Mouse (Mus musculus) bone marrow, adult 2 months (tissue): ENCODE data around the gene Cst13. TPM values are rescaled to one million over a fixed set of nuclear protein-coding genes. Genes with fewer than 3 reads are reported as not detected.

Source experiments
- H3K27ac ChIP-seq: fragments of 200-500 bp; 2 replicates; pipeline ENCODE4 v1.5.1; 2012; ENCODE audit warnings: low read depth, mild to moderate bottlenecking, control low read depth, inconsistent platforms, low read length; ENCODE audit not compliant: control insufficient read depth, poor library complexity, insufficient read depth
- H3K4me1 ChIP-seq: fragments of 200-500 bp; 2 replicates; pipeline ENCODE4 v1.6.1; 2011; ENCODE audit warnings: low read length; ENCODE audit not compliant: control insufficient read depth, insufficient read depth
- H3K4me3 ChIP-seq: fragments of 200-500 bp; replicated peaks from 2 replicates; pipeline ENCODE3; 2011; ENCODE audit warnings: mild to moderate bottlenecking, low read depth, low read length, control low read depth; ENCODE audit not compliant: control insufficient read depth
- CTCF ChIP-seq: fragments of 200-500 bp; IDR thresholded peaks from 2 replicates; pipeline ENCODE4 v1.5.1; 2011; ENCODE audit warnings: low read length, control low read depth; ENCODE audit not compliant: control insufficient read depth, insufficient read depth
- POLR2A ChIP-seq: fragments of 200-500 bp; IDR thresholded peaks from 2 replicates; pipeline ENCODE4 v1.6.1; 2011; ENCODE audit warnings: low read depth, mild to moderate bottlenecking, control low read depth, low read length, borderline replicate concordance; ENCODE audit not compliant: control insufficient read depth
- WGBS: fragments of 180-500 bp; shearing (Covaris S2); methylation state at CpG from one replicate; pipeline ENCODE4 v1.1.7; 2018; 5-methylcytosine and 5-hydroxymethylcytosine counted together
- polyA plus RNA-seq: library from polyadenylated mRNA; stranded (reverse); fragments of >200 nt; gene quantifications from 2 replicates; pipeline ENCODE4 v1.2.4, GENCODE M21; 2011; ENCODE audit warnings: low replicate concordance; ENCODE audit not compliant: missing spikeins, insufficient read depth, insufficient read length

Cst13 gene
- polyA plus RNA-seq, 1 experiment: not detected

DNA sequence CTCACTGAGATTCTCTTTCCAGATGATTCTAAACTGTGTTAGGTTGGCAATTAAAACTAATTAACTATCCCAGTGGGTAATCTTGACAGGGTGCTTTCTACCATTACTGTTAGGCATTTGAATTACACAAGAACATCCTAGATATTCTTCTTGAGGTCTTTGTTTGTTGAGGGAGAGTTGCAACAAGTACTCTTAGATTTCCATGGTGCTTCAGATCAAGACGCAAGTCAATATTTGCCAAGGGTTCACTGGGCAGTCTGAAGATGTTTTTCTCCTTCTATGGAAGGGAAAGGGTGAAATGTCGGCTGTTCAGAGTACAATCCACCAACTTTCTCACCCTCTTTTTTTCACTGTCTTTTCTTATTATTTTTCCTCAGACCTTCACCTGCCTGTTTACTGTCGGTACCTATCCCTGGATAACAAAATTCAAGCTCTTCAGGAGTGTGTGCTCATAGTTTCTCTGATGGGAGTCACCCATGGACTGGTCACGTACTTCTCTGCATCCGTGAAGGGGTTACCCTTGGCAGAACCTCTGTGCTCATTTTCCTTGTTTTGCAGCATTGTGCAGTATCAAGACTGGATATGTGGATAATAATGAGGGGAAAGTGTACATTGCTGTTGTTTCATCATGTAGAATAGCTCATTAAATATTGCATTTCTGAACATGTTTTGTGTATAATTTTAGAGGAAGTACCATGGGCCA lies 18.3 kb downstream of the Cst13 start:
- Histone ChIP-seq H3K4me1 (no peaks in the 10 kb centered on the region), H3K27ac (no peak overlapping the region), H3K4me3 (no peak overlapping the region)
- TF ChIP-seq CTCF: no peak
- no peak for TF ChIP-seq POLR2A
- 77% methylated on average over 5 of the region's 5 CpGs for WGBS

DNA sequence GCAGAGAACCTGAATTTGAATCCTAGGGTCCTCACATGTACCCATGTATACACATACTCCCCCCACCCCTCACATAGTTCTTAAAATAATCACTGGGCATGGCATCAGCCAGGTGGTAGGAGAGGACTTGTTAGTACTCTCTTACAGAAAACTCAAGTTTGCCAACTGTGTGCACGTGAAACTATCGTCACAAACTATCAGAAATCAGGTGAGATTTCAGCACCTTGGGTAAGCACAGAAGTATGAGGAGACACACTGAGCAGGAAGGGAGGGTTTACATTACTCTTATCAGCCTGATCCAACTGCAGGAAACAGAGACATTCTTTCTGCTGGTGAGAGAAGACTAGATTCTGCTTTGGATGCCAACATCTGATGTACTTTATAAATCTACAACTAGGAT lies 19.3 kb downstream of the Cst13 start:
- no peak overlapping the region for H3K4me3 ChIP-seq
- 51% methylated on average over 2 of the region's 2 CpGs for WGBS
- H3K27ac ChIP-seq: no peak overlapping the region
- TF ChIP-seq CTCF (no peak), POLR2A (no peak)
- no peaks in the 10 kb centered on the region for H3K4me1 ChIP-seq

DNA sequence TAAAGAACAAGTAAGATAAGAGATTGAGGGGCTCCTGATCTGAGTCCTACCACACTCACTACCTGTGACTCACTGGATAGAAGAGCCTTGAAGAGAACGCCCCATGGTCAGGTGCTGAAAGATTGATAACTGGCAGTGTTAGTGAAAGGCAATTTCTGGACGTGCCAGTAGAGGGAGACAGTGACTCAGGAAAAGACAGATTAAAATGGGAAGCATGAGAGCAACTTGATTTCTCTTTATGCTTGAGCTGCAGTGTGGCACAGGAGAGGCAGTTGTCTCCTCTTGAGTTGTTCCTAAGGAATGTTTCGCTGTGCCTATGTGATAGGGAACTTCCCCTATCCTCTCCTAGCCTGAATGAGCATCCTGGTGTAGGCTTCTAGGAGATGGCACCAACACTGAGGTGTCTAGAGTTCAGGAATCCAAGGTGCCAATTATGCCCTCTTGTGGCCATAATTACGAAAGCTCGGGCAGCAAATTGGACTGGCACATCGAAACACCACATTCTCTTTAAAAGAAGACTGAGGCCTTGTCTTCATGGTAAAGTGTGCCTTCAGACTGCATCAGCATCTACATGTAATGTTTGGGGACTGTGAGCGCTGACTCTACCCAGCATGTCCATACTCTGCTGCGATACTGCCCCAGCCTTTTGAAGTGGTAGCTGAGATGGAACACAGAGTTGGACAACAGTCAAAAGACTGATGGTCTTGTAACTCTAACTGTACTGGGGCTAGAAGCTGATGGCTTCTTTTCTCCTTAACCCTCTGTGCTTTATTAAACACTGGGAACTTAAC lies 31.4 kb downstream of the Cst13 start:
- 32% methylated on average over 8 of the region's 8 CpGs for WGBS
- peak; percentile 31; the same call in 1 of the 2 replicates for TF ChIP-seq CTCF
- no peak for TF ChIP-seq POLR2A
- Histone ChIP-seq H3K4me3 (peak overlapping the region; percentile 28), H3K27ac (no peak overlapping the region), H3K4me1 (no peaks in the 10 kb centered on the region)

DNA sequence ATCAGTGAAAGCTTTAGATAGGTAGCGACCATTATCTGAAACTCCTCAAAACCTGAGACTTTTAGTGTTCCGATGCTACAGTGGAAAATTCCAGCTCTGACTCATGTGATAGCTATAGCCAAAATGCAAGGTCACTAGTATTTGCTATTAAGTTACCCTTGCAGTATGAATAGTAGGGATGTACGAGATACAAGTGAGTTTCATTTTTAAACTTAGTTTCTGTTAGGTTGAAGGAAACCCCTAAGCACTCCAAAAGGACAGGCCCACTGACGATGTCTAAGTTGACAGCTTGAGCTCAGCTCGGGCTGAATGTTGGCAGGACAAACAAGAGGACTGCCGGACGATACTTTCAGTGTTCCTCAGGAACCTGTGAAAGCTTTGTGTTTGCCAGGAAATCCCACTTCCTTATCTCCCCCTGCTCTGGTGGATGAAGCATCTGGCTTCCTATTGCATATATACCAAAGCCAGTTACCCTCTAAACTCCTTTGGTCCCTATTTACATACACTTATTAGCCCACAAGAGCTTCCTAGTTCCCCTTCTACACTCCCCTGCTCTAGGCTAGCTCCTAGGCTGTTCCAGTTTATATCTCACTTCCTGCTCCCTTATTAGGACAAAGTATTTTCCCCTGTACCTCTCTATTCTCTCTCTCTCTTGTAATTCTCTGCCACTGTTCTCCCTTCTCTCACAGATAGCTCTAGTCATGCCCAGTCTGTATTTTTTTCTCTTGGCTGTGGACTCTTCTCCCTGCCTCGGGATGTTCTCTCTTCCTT lies 36.9 kb downstream of the Cst13 start:
- 22% methylated on average over 8 of the region's 8 CpGs for WGBS

DNA sequence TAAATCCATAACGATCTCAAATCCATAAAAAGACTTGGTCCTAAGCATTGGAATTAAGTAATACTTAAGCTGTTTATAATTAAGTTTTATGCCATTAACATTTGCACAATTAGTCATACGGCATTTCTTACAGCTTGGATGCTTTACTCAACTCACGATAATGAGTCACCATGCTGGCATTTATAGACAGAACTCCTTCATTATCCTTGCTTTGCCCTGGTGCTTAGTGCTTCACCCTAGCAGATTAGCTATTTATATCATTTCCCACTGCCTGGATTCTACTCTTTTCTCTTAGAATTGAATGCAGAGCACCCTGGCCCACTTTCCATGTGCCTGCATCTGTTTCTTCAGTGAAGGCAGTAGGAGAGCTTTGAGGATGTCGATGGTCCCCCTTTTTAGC lies 37.6 kb downstream of the Cst13 start:
- Histone ChIP-seq H3K4me1 (no peaks in the 10 kb centered on the region), H3K4me3 (no peak overlapping the region), H3K27ac (no peak overlapping the region)
- WGBS: 80% methylated on average over 4 of the region's 4 CpGs
- TF ChIP-seq POLR2A (no peak), CTCF (no peak)

More for the DNA sequence above, 36.9 kb downstream of the Cst13 start:
- no peaks in the 10 kb centered on the region for H3K4me1 ChIP-seq
- H3K4me3 ChIP-seq: no peak overlapping the region
- no peak overlapping the region for H3K27ac ChIP-seq
- TF ChIP-seq CTCF (no peak), POLR2A (no peak)

DNA sequence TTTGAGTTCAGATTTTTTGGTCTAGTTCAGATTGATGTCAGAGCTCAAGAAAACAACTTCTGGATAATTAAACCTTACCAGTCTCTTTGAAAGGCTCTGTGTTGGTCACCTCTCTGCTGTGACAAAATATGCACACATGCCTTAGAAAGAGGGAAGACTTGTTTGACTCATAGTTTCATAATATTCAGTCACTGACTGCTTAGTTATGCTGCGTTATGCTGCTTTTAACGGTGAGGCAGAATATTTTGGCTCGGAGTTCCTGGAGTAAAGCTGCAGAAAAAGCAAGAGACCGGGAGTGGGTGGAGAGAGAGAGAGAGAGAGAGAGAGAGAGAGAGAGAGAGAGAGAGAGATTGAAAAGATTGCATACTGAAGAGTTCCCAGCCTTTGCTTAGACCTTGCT lies 41.1 kb downstream of the Cst13 start:
- WGBS: 79% methylated on average over 4 of the region's 4 CpGs
- no peak overlapping the region for H3K4me3 ChIP-seq
- H3K4me1 ChIP-seq: no peaks in the 10 kb centered on the region; the same call in 1 of the 2 replicates
- no peak overlapping the region for H3K27ac ChIP-seq
- TF ChIP-seq CTCF (no peak), POLR2A (no peak)

DNA sequence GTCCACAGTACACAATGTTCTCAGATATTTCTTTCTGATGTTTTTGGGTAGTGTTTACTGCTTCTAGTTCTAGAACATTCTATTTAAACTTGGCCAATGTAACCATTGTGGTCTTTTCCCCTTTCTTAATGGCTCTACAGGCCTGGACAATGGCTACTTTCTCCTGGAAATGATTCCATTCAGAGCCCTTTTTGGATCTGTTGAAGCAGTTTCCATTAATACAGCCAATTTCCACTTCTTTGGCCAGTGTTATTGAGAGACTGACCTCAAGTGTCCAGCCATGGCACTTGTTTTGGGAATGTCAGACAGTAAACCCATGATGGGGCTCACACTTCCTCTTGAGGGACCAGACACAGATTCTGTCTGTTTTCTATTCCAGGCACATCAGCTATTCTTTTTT lies 41.8 kb downstream of the Cst13 start:
- Histone ChIP-seq H3K4me1 (no peaks in the 10 kb centered on the region; the same call in 1 of the 2 replicates), H3K27ac (no peak overlapping the region), H3K4me3 (no peak overlapping the region)
- TF ChIP-seq CTCF (no peak), POLR2A (no peak)

DNA sequence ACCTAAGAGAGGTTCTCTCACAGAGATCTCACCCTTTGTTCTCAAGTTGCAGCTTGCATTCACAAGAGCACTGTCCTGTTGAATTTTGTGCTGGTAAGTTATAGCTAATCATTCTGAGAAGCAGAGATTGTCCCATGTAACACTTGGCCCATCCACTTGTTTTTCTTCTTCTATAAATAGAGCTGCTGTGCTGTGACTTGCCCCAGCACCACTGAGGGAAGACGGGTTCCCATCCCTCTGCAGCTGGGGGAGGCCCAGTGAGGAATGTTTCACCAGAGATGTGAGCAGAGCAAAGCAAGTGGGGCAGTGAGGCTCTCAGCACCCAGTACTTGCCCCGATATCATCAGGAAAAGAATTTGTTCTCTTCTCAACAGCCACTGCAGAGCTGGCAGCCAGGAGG lies 45.1 kb downstream of the Cst13 start, which contains the start of gene 9230104L09Rik:
Gene 9230104L09Rik (minus strand): TSS at position 73 of the 400 bp plus-strand sequence.
- WGBS: 68% methylated on average over 2 of the region's 2 CpGs
- H3K4me3 ChIP-seq: no peak within 1 kb of the TSS
- TF ChIP-seq POLR2A: no peak
- no peak for TF ChIP-seq CTCF

More for the DNA sequence above, 45.1 kb downstream of the Cst13 start, which contains the start of gene 9230104L09Rik:
- Histone ChIP-seq H3K4me1 (peaks cover 2% of the 10 kb centered on the region; the same call in 1 of the 2 replicates), H3K27ac (no peak within 1 kb of the TSS)
